Mouse (Mus musculus): ENCODE results near the gene Rcor3. TPM values are rescaled to one million over a fixed set of nuclear protein-coding genes. Genes with fewer than 3 reads are reported as not detected.

The Rcor3 gene
- polyA plus RNA-seq, 1 experiment, result 31.4 TPM

DNA sequence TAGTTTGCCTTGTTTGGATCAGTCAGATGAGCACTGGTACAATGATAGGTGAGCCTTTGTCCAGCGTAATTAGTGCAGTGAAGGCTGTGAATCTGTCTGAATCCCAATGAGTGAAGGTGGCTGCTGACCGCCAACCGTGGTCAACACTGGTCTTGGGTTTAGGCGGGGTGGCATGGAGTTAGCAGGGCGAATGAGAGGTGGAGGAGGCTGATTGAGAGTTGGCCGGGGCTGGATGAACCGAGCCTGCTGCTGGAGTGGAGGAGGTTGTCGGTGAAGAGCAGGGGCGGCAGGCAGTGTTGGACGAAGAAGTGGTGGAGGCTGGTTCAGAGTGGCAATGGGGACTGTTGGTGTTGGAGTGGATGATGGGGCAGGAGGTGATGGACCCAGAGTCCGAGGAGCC is 37.1 kb downstream of the Rcor3 start:
- no peak for TF ChIP-seq CTCF (IDR thresholded peaks at IDR 0.05; ENCODE audit: insufficient read depth, low read length)
- TF ChIP-seq POLR2A (IDR thresholded peaks at IDR 0.05; ENCODE audit: borderline replicate concordance, extremely low read depth, low read depth, low read length), result no peak
- no peaks in the 10 kb centered on the region for H3K4me1 ChIP-seq (ENCODE audit: control insufficient read depth, insufficient read depth, low read length)
- H3K4me3 ChIP-seq (replicated peaks; ENCODE audit: extremely low read depth, low read depth, low read length), result no peak overlapping the region
- 93% methylated on average over 11 of the region's 11 CpGs for WGBS
- no peak for DNase-seq

DNA sequence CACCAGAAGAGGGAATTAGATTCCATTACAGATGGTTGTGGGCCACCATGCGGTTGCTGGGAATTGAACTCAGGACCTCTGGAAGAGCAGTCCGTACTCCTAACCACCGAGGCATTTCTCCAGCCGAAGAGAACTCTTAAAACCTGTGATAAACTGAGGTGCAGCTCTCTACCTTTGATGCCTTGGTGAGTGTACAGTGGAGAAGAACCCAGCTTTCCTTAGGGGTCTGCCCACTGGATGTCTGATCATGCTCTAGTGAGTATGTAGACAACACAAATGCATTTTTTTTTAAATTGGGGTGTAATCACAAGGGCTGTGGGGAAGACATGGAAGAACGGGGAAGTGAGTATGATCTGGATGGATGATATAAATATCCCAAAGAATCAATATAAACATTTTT is 42.2 kb downstream of the Rcor3 start:
- 87% methylated on average over 5 of the region's 5 CpGs for WGBS
- DNase-seq, result no peak
- TF ChIP-seq CTCF (IDR thresholded peaks at IDR 0.05; ENCODE audit: insufficient read depth, low read length) (no peak), POLR2A (IDR thresholded peaks at IDR 0.05; ENCODE audit: borderline replicate concordance, extremely low read depth, low read depth, low read length) (no peak)
- Histone ChIP-seq H3K4me3 (replicated peaks; ENCODE audit: extremely low read depth, low read depth, low read length) (no peak overlapping the region), H3K4me1 (ENCODE audit: control insufficient read depth, insufficient read depth, low read length) (peaks cover 4% of the 10 kb centered on the region)

DNA sequence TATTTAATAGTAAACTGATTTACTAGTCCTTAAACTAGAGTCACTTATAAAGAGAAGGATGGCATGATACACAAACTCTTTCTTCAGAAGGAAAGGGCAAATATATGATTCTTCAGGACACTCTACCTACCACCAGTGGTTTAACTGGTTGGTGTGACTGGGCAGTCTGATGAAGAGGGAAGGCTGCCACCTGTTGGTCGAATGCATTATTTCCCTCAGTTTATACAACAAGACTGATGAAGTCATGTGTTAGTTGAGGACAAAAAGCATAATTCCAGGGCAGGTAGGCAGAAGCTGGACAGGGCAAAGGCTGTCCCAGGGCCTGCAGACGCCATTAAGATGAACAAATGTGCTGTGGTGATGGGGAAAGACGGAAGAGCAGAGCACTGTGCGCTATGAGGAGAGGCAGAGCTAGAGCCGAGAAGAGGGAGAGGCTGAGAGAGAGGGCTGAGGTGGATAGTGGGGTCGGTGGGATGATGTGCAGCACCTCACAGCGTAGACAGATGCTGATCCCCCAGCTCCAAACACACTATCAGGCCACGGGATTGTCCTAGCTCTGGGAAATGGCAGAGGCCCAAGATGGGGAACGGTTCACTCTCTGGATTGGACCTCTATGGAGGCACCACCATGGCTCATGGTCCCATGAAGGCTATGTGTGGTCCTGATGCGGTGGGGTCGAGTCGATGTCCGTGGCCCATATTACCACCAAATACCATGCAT is 43.3 kb downstream of the Rcor3 start:
- TF ChIP-seq CTCF (IDR thresholded peaks at IDR 0.05; ENCODE audit: insufficient read depth, low read length), result peak; percentile 58
- TF ChIP-seq POLR2A (IDR thresholded peaks at IDR 0.05; ENCODE audit: borderline replicate concordance, extremely low read depth, low read depth, low read length), result no peak
- H3K4me3 ChIP-seq (replicated peaks; ENCODE audit: extremely low read depth, low read depth, low read length), result no peak overlapping the region
- DNase-seq, result peak; percentile 61
- peaks cover 7% of the 10 kb centered on the region for H3K4me1 ChIP-seq (ENCODE audit: control insufficient read depth, insufficient read depth, low read length)
- 55% methylated on average over 13 of the region's 13 CpGs for WGBS

DNA sequence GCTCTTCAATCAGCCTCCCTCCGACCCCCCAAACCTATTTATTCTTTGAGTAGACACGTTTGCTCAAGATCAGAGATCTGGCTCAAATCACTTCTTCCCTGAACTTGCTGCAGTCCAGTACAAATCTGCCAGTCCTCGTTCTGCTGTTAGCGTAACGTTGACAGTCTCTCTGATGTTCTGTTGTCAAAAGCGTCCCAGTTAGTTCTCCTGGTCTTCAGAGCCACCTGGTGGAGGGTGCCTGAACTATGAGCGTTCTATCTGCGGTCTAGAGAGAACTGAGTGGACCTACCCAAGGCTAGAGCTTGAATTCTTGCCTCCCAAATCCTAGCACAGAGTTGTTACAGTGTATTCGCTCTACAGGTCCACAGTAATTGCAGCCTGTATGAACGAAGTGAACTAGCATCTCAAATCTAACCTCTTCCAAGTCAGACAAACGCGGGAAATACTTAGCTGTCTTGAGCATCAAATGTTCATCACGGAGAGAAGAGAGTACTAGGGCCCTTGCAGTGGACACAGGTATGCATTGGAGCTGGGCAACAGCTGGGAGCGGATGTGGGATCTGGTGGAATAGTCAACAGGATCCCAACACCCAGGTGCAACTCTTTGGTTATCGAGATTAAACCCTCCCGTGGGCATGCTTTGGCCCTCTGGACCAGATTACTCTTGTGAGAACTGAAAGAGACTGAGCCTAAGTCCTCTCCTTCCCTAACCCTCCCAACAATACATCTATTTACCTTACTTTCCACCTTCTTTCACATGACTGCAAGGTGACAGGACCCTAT is 44.8 kb downstream of the Rcor3 start:
- 30% methylated on average over 16 of the region's 16 CpGs for WGBS
- H3K4me3 ChIP-seq (replicated peaks; ENCODE audit: extremely low read depth, low read depth, low read length), result peak overlapping the region; percentile 10
- no peak for TF ChIP-seq POLR2A (IDR thresholded peaks at IDR 0.05; ENCODE audit: borderline replicate concordance, extremely low read depth, low read depth, low read length)
- TF ChIP-seq CTCF (IDR thresholded peaks at IDR 0.05; ENCODE audit: insufficient read depth, low read length), result peak; percentile 91

DNA sequence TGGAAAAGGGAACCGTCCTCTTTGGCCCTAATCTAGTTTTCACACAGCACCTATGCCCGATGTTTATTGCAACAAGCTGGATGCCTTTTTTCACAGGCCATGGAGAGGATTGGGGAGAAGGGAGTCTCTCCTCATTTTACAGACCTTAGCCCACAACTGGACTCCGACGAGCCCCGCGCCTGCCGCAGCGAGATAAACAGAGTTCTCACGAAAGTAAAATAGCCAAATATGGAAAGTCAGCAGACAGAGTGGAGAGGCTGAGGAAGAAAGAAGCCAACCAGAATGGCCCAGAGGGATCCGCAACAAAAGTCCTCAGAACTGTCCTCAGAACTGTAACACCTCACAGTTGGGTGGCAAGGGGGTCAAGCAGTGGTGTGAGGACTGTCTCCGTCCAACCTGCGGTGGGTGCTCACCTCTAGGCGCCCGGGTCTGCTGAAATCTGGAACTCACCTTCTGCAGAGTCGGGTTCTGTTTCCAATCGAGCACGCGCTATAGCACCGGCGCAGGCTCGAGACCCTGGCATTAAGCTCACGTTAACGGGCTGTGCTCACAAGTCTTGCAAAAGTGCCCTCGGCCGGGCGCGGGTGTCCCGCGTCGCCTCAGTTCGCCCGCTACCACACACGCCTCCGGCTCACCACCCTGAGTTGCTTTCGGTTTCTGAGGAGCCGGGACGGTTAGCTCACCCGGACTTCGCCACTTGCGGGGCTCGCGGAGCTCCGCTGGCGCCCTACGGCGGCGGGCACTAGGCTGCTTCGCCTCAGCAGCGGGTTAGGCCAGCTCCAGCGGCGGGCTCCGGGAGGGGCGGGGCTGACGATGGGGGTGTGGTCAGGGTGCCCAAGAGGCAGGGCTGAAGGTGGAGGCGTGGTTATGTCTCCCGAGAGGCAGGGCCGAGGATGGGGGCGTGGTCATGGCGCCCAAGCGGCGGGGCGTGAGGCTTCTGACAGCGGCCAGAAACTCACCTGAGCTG is 45.8 kb downstream of the Rcor3 start, which contains the start of gene Traf5:
Gene Traf5, minus strand, starts transcription at position 754 of the 967 bp plus-strand sequence.
- TF ChIP-seq POLR2A (IDR thresholded peaks at IDR 0.05; ENCODE audit: borderline replicate concordance, extremely low read depth, low read depth, low read length) (peak; percentile 92), CTCF (IDR thresholded peaks at IDR 0.05; ENCODE audit: insufficient read depth, low read length) (no peak)

More for the DNA sequence above, 44.8 kb downstream of the Rcor3 start:
- peaks cover 8% of the 10 kb centered on the region for H3K4me1 ChIP-seq (ENCODE audit: control insufficient read depth, insufficient read depth, low read length)
- DNase-seq, result peak; percentile 80

DNA sequence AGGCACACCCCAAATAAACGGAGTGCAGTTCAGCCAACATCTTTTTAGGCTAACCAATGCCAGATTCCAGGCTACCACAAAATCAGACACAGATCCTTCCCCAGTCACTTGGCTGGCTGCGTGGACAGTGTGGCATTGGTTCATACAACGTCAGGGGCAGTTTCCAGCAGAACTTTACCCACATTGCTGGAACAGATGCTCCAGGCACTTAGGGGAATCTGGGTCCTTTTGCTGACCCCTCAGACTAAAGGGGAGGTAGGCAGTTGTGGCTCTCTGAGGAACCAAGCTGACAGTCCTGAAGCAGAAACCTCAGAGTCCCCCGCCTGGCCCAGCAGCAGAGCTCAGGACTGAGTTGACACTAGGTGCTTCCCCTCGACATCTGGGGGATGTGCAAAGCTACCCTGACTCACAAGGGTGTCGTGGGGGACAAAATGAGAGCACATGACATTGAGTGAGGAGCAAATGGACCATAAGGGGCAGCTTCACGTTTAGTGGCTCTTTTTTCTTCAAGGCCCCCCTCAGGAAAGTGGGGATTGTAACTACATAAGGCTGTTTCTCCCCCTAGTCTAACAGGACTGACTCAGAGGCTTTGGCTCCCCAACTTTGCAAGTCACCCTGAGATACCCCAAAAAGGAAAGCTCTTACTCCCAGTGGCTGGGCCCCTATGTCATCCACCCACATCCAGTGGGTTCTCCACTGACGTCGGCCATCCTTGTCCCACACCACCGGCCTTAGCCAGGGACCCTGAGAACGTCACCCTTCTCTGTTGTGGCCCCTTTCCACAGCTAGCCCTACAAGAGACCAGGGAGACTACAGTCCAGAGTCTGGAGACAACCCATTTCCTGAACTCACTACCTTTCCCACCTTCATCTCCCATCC is 46.9 kb downstream of the Rcor3 start:
- WGBS, result 41% methylated on average over 11 of the region's 11 CpGs
- Histone ChIP-seq H3K4me3 (replicated peaks; ENCODE audit: extremely low read depth, low read depth, low read length) (peak overlapping the region; percentile 53), H3K4me1 (ENCODE audit: control insufficient read depth, insufficient read depth, low read length) (peaks cover 20% of the 10 kb centered on the region)
- DNase-seq, result no peak
- TF ChIP-seq CTCF (IDR thresholded peaks at IDR 0.05; ENCODE audit: insufficient read depth, low read length) (no peak), POLR2A (IDR thresholded peaks at IDR 0.05; ENCODE audit: borderline replicate concordance, extremely low read depth, low read depth, low read length) (no peak)

More for the DNA sequence above, 45.8 kb downstream of the Rcor3 start, which contains the start of gene Traf5:
- peaks cover 12% of the 10 kb centered on the region for H3K4me1 ChIP-seq (ENCODE audit: control insufficient read depth, insufficient read depth, low read length)
- peak; percentile 98 for DNase-seq
- WGBS, result under 1% methylated on average over 63 of the region's 63 CpGs
- H3K4me3 ChIP-seq (replicated peaks; ENCODE audit: extremely low read depth, low read depth, low read length), result peak within 1 kb of the TSS; percentile 72

DNA sequence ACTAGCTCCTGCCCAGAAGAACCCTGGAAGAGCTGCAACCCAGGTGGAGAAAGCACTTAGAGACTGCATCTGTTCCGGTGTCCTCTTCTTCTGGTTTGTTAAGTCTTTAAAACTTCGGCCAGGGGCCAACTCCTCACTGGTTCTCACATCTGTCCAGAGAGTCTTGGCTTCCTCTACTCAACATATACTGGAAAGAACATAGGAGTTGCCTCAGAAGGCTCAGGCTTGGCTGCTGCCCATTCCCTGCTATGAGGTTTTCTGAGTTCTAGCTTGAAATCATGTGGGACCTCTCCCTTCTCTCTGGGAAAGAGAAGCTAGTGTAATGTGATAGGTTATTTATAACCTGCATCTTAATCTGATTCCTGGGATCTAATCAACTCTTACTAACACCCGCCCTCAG is 47.6 kb downstream of the Rcor3 start:
- H3K4me1 ChIP-seq (ENCODE audit: control insufficient read depth, insufficient read depth, low read length), result peaks cover 22% of the 10 kb centered on the region
- TF ChIP-seq POLR2A (IDR thresholded peaks at IDR 0.05; ENCODE audit: borderline replicate concordance, extremely low read depth, low read depth, low read length) (no peak), CTCF (IDR thresholded peaks at IDR 0.05; ENCODE audit: insufficient read depth, low read length) (no peak)
- peak overlapping the region; percentile 22 for H3K4me3 ChIP-seq (replicated peaks; ENCODE audit: extremely low read depth, low read depth, low read length)
- WGBS, result 50% methylated on average over 3 of the region's 3 CpGs
- DNase-seq, result no peak
